In genomic region chr2:33631708-33632343, GRCm38 (mm10) we compare ENCODE assay signal across 13 mouse cellular contexts. TPM values are rescaled to one million over a fixed set of nuclear protein-coding genes. Genes with fewer than 3 reads are reported as not detected.
A peak's percentile ranks its signal among the peaks of the same experiment; 100 is the strongest.
DNase-seq lines count a peak whose midpoint lies in the region; ATAC-seq and TF ChIP-seq lines count a peak whose summit lies in the region.
"Had no signal": no experiment of that assay in that cellular context is flagged by ENCODE, and none has a peak within 500 bp of the region (broad histone marks: within the 10 kb centered on the region; RNA-seq: fewer than 3 reads in every experiment).

No protein-coding gene starts in this region.

- ATAC-seq in kidney, embryonic 14.5 days (ENCODE audit: low FRiP score, low TSS enrichment), result peak; percentile 53; the same call in 1 of the 2 replicates
- ATAC-seq in hindbrain, embryonic 12.5 days (ENCODE audit: low FRiP score), result no peak
- no peak for ATAC-seq in midbrain, postnatal 0 days (ENCODE audit: low FRiP score)

- no peaks in the 10 kb centered on the region for H3K9me3 ChIP-seq in kidney, embryonic 14.5 days (ENCODE audit: control insufficient read depth, low read length)
- H3K9me3 ChIP-seq in hindbrain, embryonic 12.5 days (replicated peaks), result no peaks in the 10 kb centered on the region
- no peaks in the 10 kb centered on the region for H3K9me3 ChIP-seq in midbrain, postnatal 0 days (ENCODE audit: low read length)
- H3K9me3 ChIP-seq: liver, embryonic 13.5 days had no signal

- WGBS in kidney, embryonic 14.5 days, result 1% methylated on average over 31 of the region's 31 CpGs
- WGBS in hindbrain, embryonic 12.5 days, result 1% methylated on average over 30 of the region's 31 CpGs
- WGBS in midbrain, postnatal 0 days, result under 1% methylated on average over 30 of the region's 31 CpGs

- no peaks in the 10 kb centered on the region for H3K36me3 ChIP-seq in kidney, embryonic 14.5 days (ENCODE audit: control insufficient read depth, insufficient read depth, low read length)
- H3K36me3 ChIP-seq in hindbrain, embryonic 12.5 days, result no peaks in the 10 kb centered on the region
- H3K36me3 ChIP-seq in midbrain, postnatal 0 days (ENCODE audit: insufficient read depth, low read length), result no peaks in the 10 kb centered on the region
- H3K36me3 ChIP-seq: liver, embryonic 13.5 days had no signal

- peak overlapping the region; percentile 25 for H3K4me3 ChIP-seq in kidney, embryonic 14.5 days (ENCODE audit: low read length)
- peak overlapping the region; percentile 28 for H3K4me3 ChIP-seq in hindbrain, embryonic 12.5 days
- no peak overlapping the region for H3K4me3 ChIP-seq in midbrain, postnatal 0 days (ENCODE audit: low read depth, low read length)
- H3K4me3 ChIP-seq: erythroblast, embryonic 14.5 days; liver, embryonic 13.5 days had no signal

- H3K27ac ChIP-seq in kidney, embryonic 14.5 days (ENCODE audit: low read depth, low read length), result no peak overlapping the region; the same call in 1 of the 2 replicates
- peak overlapping the region; percentile 62 for H3K27ac ChIP-seq in hindbrain, embryonic 12.5 days
- H3K27ac ChIP-seq in midbrain, postnatal 0 days (ENCODE audit: low read depth, low read length), result no peak overlapping the region
- H3K27ac ChIP-seq: liver, embryonic 13.5 days had no signal

- intact Hi-C loops in left cerebral cortex, postnatal 36 days (cut with DNase I), result no loop called here

- peaks cover 85% of the 10 kb centered on the region for H3K27me3 ChIP-seq in kidney, embryonic 14.5 days (ENCODE audit: control insufficient read depth, insufficient read depth, low read length)
- H3K27me3 ChIP-seq in hindbrain, embryonic 12.5 days, result peaks cover 93% of the 10 kb centered on the region
- peaks cover 79% of the 10 kb centered on the region for H3K27me3 ChIP-seq in midbrain, postnatal 0 days (ENCODE audit: insufficient read depth, low read length)

- peak overlapping the region; percentile 0; the same call in 1 of the 2 replicates for H3K9ac ChIP-seq in kidney, embryonic 14.5 days (ENCODE audit: low read depth, low read length)
- peak overlapping the region; percentile 54 for H3K9ac ChIP-seq in hindbrain, embryonic 12.5 days
- H3K9ac ChIP-seq in midbrain, postnatal 0 days (replicated peaks; ENCODE audit: low read length, poor library complexity, severe bottlenecking), result no peak overlapping the region
- H3K9ac ChIP-seq: liver, embryonic 13.5 days had no signal

- DNase-seq in kidney, adult 8-10 months, result no peak
- peak; percentile 72 for DNase-seq in embryo, embryonic 10.5 days (ENCODE audit: low spot score)
- DNase-seq in midbrain, postnatal 0 days (ENCODE audit: low spot score), result no peak
- DNase-seq in urinary bladder, postnatal 10 days (ENCODE audit: low spot score), result no peak
- DNase-seq in left cerebral cortex, postnatal 36 days (ENCODE audit: low spot score in 2 of 2), result no peak
- no peak for DNase-seq in urinary bladder, postnatal 4 days (ENCODE audit: low spot score in 2 of 2)
- DNase-seq: liver, embryonic 13.5 days had no signal

- H3K4me1 ChIP-seq in kidney, embryonic 14.5 days (ENCODE audit: control insufficient read depth, insufficient read depth, low read length), result peaks cover 39% of the 10 kb centered on the region
- H3K4me1 ChIP-seq in hindbrain, embryonic 12.5 days, result peaks cover 30% of the 10 kb centered on the region
- no peaks in the 10 kb centered on the region for H3K4me1 ChIP-seq in midbrain, postnatal 0 days (ENCODE audit: insufficient read depth, low read length)
- H3K4me1 ChIP-seq: liver, embryonic 13.5 days had no signal

- TF ChIP-seq CTCF in midbrain, postnatal 0 days (IDR thresholded peaks at IDR 0.05), result no peak

- peak overlapping the region; percentile 42 for H3K4me2 ChIP-seq in kidney, embryonic 14.5 days (replicated peaks; ENCODE audit: low read depth, low read length)
- peak overlapping the region; percentile 48 for H3K4me2 ChIP-seq in hindbrain, embryonic 12.5 days (replicated peaks)
- H3K4me2 ChIP-seq in midbrain, postnatal 0 days (ENCODE audit: low read depth, low read length, poor library complexity, severe bottlenecking), result 0 out of 2 replicates have a peak overlapping the region, but pooled peaks have one; percentile 9
- H3K4me2 ChIP-seq: liver, embryonic 13.5 days had no signal

RNA-seq across cellular contexts. Expression of gene Lmx1b, which starts 8.5 kb away (rescaled TPM):
- 1.9 and 2.2 TPM in 2 replicates for polyA plus RNA-seq in kidney, embryonic 14.5 days (2014; fragmentation: Nextera tagmentation; extraction: Ambion mirVana)
- 5.0 and 5.6 TPM in 2 replicates for polyA plus RNA-seq in hindbrain, embryonic 12.5 days (2016; fragmentation: Nextera tagmentation; extraction: Ambion mirVana)
- 7.0 and 8.4 TPM in 2 replicates for total RNA-seq in midbrain, postnatal 0 days (2014; rRNA removed)
- 0.65 and 0.83 TPM in 2 replicates for polyA plus RNA-seq in midbrain, postnatal 0 days (2015; fragmentation: Nextera tagmentation; extraction: Ambion mirVana)
- under 1 TPM; 0.25 to 0.34 TPM for total RNA-seq in left cerebral cortex, postnatal 36 days (2021)
- total RNA-seq: MEL; neutrophil, adult 5-6 weeks had no signal
- polyA plus RNA-seq: erythroblast, embryonic 14.5 days; liver, embryonic 13.5 days; stomach, embryonic 14.5 days had no signal
